Mouse (Mus musculus): ENCODE data around the gene Eml4. TPM values are rescaled to one million over a fixed set of nuclear protein-coding genes. Genes with fewer than 3 reads are reported as not detected.

Gene Eml4
- polyA plus RNA-seq, 1 experiment: 0.01 TPM

- Histone ChIP-seq H3K4me1 (ENCODE audit: control insufficient read depth) (no peaks in the 10 kb centered on the region), H3K9me3 (ENCODE audit: control insufficient read depth, low read length) (peaks cover 6% of the 10 kb centered on the region; the same call in 1 of the 2 replicates), H3K36me3 (ENCODE audit: control insufficient read depth) (peaks cover 56% of the 10 kb centered on the region), H3K27me3 (ENCODE audit: control insufficient read depth) (no peaks in the 10 kb centered on the region), H3K4me3 (replicated peaks) (no peak overlapping the region)
- TF ChIP-seq TAL1 (IDR thresholded peaks at IDR 0.05; ENCODE audit: low read length) (no peak), GATA1 (IDR thresholded peaks at IDR 0.05; ENCODE audit: low read length) (no peak)
These were observed 148.2 kb downstream of the Eml4 start for GRCm38 (mm10) chr17:83498889-83499288.

GRCm38 (mm10) chr17:83499692-83500091 lies 149.0 kb downstream of the Eml4 start:
- Histone ChIP-seq H3K9me3 (ENCODE audit: control insufficient read depth, low read length) (peaks cover 6% of the 10 kb centered on the region; the same call in 1 of the 2 replicates), H3K27me3 (ENCODE audit: control insufficient read depth) (no peaks in the 10 kb centered on the region), H3K4me1 (ENCODE audit: control insufficient read depth) (no peaks in the 10 kb centered on the region), H3K36me3 (ENCODE audit: control insufficient read depth) (peaks cover 63% of the 10 kb centered on the region), H3K4me3 (replicated peaks) (no peak overlapping the region)
- TF ChIP-seq TAL1 (IDR thresholded peaks at IDR 0.05; ENCODE audit: low read length) (no peak), GATA1 (IDR thresholded peaks at IDR 0.05; ENCODE audit: low read length) (no peak)

GRCm38 (mm10) chr17:83503693-83504092 lies 153.0 kb downstream of the Eml4 start:
- no peaks in the 10 kb centered on the region for H3K9me3 ChIP-seq (ENCODE audit: control insufficient read depth, low read length)
- peaks cover 2% of the 10 kb centered on the region; the same call in 1 of the 2 replicates for H3K4me1 ChIP-seq (ENCODE audit: control insufficient read depth)
- H3K4me3 ChIP-seq (replicated peaks): no peak overlapping the region
- no peaks in the 10 kb centered on the region for H3K27me3 ChIP-seq (ENCODE audit: control insufficient read depth)
- no peak for TF ChIP-seq TAL1 (IDR thresholded peaks at IDR 0.05; ENCODE audit: low read length)
- no peak for TF ChIP-seq GATA1 (IDR thresholded peaks at IDR 0.05; ENCODE audit: low read length)
- H3K36me3 ChIP-seq (ENCODE audit: control insufficient read depth): peaks cover 64% of the 10 kb centered on the region

- Histone ChIP-seq H3K4me3 (replicated peaks) (no peak overlapping the region), H3K36me3 (ENCODE audit: control insufficient read depth) (peaks cover 14% of the 10 kb centered on the region), H3K27me3 (ENCODE audit: control insufficient read depth) (no peaks in the 10 kb centered on the region), H3K9me3 (ENCODE audit: control insufficient read depth, low read length) (no peaks in the 10 kb centered on the region), H3K4me1 (ENCODE audit: control insufficient read depth) (peaks cover 44% of the 10 kb centered on the region)
- no peak for TF ChIP-seq TAL1 (IDR thresholded peaks at IDR 0.05; ENCODE audit: low read length)
- TF ChIP-seq GATA1 (IDR thresholded peaks at IDR 0.05; ENCODE audit: low read length): no peak
These were observed 161.4 kb downstream of the Eml4 start for GRCm38 (mm10) chr17:83512130-83512529.

- Histone ChIP-seq H3K4me1 (ENCODE audit: control insufficient read depth) (peaks cover 51% of the 10 kb centered on the region), H3K36me3 (ENCODE audit: control insufficient read depth) (peaks cover 9% of the 10 kb centered on the region), H3K9me3 (ENCODE audit: control insufficient read depth, low read length) (peaks cover 5% of the 10 kb centered on the region), H3K4me3 (replicated peaks) (peak overlapping the region; percentile 88), H3K27me3 (ENCODE audit: control insufficient read depth) (no peaks in the 10 kb centered on the region)
- TF ChIP-seq GATA1 (IDR thresholded peaks at IDR 0.05; ENCODE audit: low read length) (no peak), TAL1 (IDR thresholded peaks at IDR 0.05; ENCODE audit: low read length) (no peak)
These were observed 163.0 kb downstream of the Eml4 start for GRCm38 (mm10) chr17:83513655-83514212.

GRCm38 (mm10) chr17:83514213-83514701 lies 163.5 kb downstream of the Eml4 start:
- TF ChIP-seq GATA1 (IDR thresholded peaks at IDR 0.05; ENCODE audit: low read length): no peak
- no peak for TF ChIP-seq TAL1 (IDR thresholded peaks at IDR 0.05; ENCODE audit: low read length)
- Histone ChIP-seq H3K4me3 (replicated peaks) (peak overlapping the region; percentile 88), H3K9me3 (ENCODE audit: control insufficient read depth, low read length) (peaks cover 7% of the 10 kb centered on the region), H3K27me3 (ENCODE audit: control insufficient read depth) (no peaks in the 10 kb centered on the region), H3K36me3 (ENCODE audit: control insufficient read depth) (peaks cover 7% of the 10 kb centered on the region), H3K4me1 (ENCODE audit: control insufficient read depth) (peaks cover 49% of the 10 kb centered on the region)

- H3K36me3 ChIP-seq (ENCODE audit: control insufficient read depth): no peaks in the 10 kb centered on the region
- TF ChIP-seq GATA1 (IDR thresholded peaks at IDR 0.05; ENCODE audit: low read length): no peak
- TF ChIP-seq TAL1 (IDR thresholded peaks at IDR 0.05; ENCODE audit: low read length): no peak
- no peaks in the 10 kb centered on the region for H3K27me3 ChIP-seq (ENCODE audit: control insufficient read depth)
- H3K4me1 ChIP-seq (ENCODE audit: control insufficient read depth): peaks cover 39% of the 10 kb centered on the region
- peaks cover 7% of the 10 kb centered on the region for H3K9me3 ChIP-seq (ENCODE audit: control insufficient read depth, low read length)
- no peak within 1 kb of the TSS for H3K4me3 ChIP-seq (replicated peaks)
These were observed 166.7 kb downstream of the Eml4 start, which contains the start of gene Cox7a2l for GRCm38 (mm10) chr17:83517280-83518015. Cox7a2l (minus strand) TSS chr17:83517330.

- Histone ChIP-seq H3K4me3 (replicated peaks) (no peak overlapping the region), H3K9me3 (ENCODE audit: control insufficient read depth, low read length) (peaks cover 7% of the 10 kb centered on the region), H3K36me3 (ENCODE audit: control insufficient read depth) (no peaks in the 10 kb centered on the region), H3K27me3 (ENCODE audit: control insufficient read depth) (no peaks in the 10 kb centered on the region), H3K4me1 (ENCODE audit: control insufficient read depth) (peaks cover 30% of the 10 kb centered on the region)
- TF ChIP-seq GATA1 (IDR thresholded peaks at IDR 0.05; ENCODE audit: low read length): no peak
- no peak for TF ChIP-seq TAL1 (IDR thresholded peaks at IDR 0.05; ENCODE audit: low read length)
These were observed 171.2 kb downstream of the Eml4 start for GRCm38 (mm10) chr17:83521881-83522280.

- Histone ChIP-seq H3K36me3 (ENCODE audit: control insufficient read depth) (no peaks in the 10 kb centered on the region), H3K4me1 (ENCODE audit: control insufficient read depth) (peaks cover 37% of the 10 kb centered on the region), H3K27me3 (ENCODE audit: control insufficient read depth) (no peaks in the 10 kb centered on the region), H3K9me3 (ENCODE audit: control insufficient read depth, low read length) (peaks cover 7% of the 10 kb centered on the region), H3K4me3 (replicated peaks) (no peak overlapping the region)
- TF ChIP-seq TAL1 (IDR thresholded peaks at IDR 0.05; ENCODE audit: low read length): no peak
- no peak for TF ChIP-seq GATA1 (IDR thresholded peaks at IDR 0.05; ENCODE audit: low read length)
These were observed 172.1 kb downstream of the Eml4 start for GRCm38 (mm10) chr17:83522590-83523379.

All from erythroblast, embryonic 14.5 days (primary cell).